Mouse (Mus musculus): Measurements from ENCODE around the gene Bdh1.
"Not testable (repeated sequence)": the region's sequence is repeated elsewhere in the genome, so short reads cannot be mapped to it uniquely, and the experiment has no call there.

Bdh1 gene

GRCm38 (mm10) chr16:31422000-31422399, at the start of gene Bdh1:
TSS of gene Bdh1 (plus strand) at chr16:31422280.
- DNase-seq (ENCODE audit: inconsistent age in 2 of 2, low spot score in 1 of 2) = no peak

GRCm38 (mm10) chr16:31372316-31372715, 49.8 kb upstream of the Bdh1 start:
- not testable (repeated sequence) for DNase-seq (ENCODE audit: inconsistent age in 2 of 2, low spot score in 1 of 2)

GRCm38 (mm10) chr16:31375877-31376582, 46.0 kb upstream of the Bdh1 start:
- DNase-seq (ENCODE audit: inconsistent age in 2 of 2, low spot score in 1 of 2) = not testable (repeated sequence)

- DNase-seq (ENCODE audit: inconsistent age in 2 of 2, low spot score in 1 of 2) = not testable (repeated sequence)
Observed at GRCm38 (mm10) chr16:31388269-31388668, 33.8 kb upstream of the Bdh1 start.

- no peak for DNase-seq (ENCODE audit: inconsistent age in 2 of 2, low spot score in 1 of 2)
Observed at GRCm38 (mm10) chr16:31399231-31399630, 22.8 kb upstream of the Bdh1 start.

GRCm38 (mm10) chr16:31400908-31401692, 21.0 kb upstream of the Bdh1 start:
- no peak for DNase-seq (ENCODE audit: inconsistent age in 2 of 2, low spot score in 1 of 2)

GRCm38 (mm10) chr16:31402096-31402495, 20.0 kb upstream of the Bdh1 start:
- no peak for DNase-seq (ENCODE audit: inconsistent age in 2 of 2, low spot score in 1 of 2)

GRCm38 (mm10) chr16:31403971-31404370, 18.1 kb upstream of the Bdh1 start:
- DNase-seq (ENCODE audit: inconsistent age in 2 of 2, low spot score in 1 of 2) = no peak

- no peak for DNase-seq (ENCODE audit: inconsistent age in 2 of 2, low spot score in 1 of 2)
Observed at GRCm38 (mm10) chr16:31405040-31405439, 17.0 kb upstream of the Bdh1 start.

- no peak for DNase-seq (ENCODE audit: inconsistent age in 2 of 2, low spot score in 1 of 2)
Observed at GRCm38 (mm10) chr16:31407872-31408271, 14.2 kb upstream of the Bdh1 start.

- DNase-seq (ENCODE audit: inconsistent age in 2 of 2, low spot score in 1 of 2) = no peak
Observed at GRCm38 (mm10) chr16:31410969-31411368, 11.1 kb upstream of the Bdh1 start.

GRCm38 (mm10) chr16:31412321-31412720, 9.8 kb upstream of the Bdh1 start:
- peak in 1 of 2 experiments; percentile 52 for DNase-seq (ENCODE audit: inconsistent age in 2 of 2, low spot score in 1 of 2)

- DNase-seq (ENCODE audit: inconsistent age in 2 of 2, low spot score in 1 of 2) = no peak
Observed at GRCm38 (mm10) chr16:31413777-31414176, 8.3 kb upstream of the Bdh1 start.

GRCm38 (mm10) chr16:31415885-31416450, 6.1 kb upstream of the Bdh1 start:
- no peak for DNase-seq (ENCODE audit: inconsistent age in 2 of 2, low spot score in 1 of 2)

GRCm38 (mm10) chr16:31418704-31419103, 3.4 kb upstream of the Bdh1 start:
- no peak for DNase-seq (ENCODE audit: inconsistent age in 2 of 2, low spot score in 1 of 2)

- DNase-seq (ENCODE audit: inconsistent age in 2 of 2, low spot score in 1 of 2) = no peak
Observed at GRCm38 (mm10) chr16:31419457-31419856, 2.6 kb upstream of the Bdh1 start.

GRCm38 (mm10) chr16:31422722-31423121, 642 bp downstream of the Bdh1 start:
- DNase-seq (ENCODE audit: inconsistent age in 2 of 2, low spot score in 1 of 2) = no peak

GRCm38 (mm10) chr16:31423368-31423767, 1.3 kb downstream of the Bdh1 start:
- no peak for DNase-seq (ENCODE audit: inconsistent age in 2 of 2, low spot score in 1 of 2)

- DNase-seq (ENCODE audit: inconsistent age in 2 of 2, low spot score in 1 of 2) = no peak
Observed at GRCm38 (mm10) chr16:31424416-31425187, 2.5 kb downstream of the Bdh1 start.

- peak; percentile 62 to 90 for DNase-seq (ENCODE audit: inconsistent age in 2 of 2, low spot score in 1 of 2)
Observed at GRCm38 (mm10) chr16:31425508-31425907, 3.4 kb downstream of the Bdh1 start.

GRCm38 (mm10) chr16:31426496-31427126, 4.5 kb downstream of the Bdh1 start:
- peak in 1 of 2 experiments; percentile 24 for DNase-seq (ENCODE audit: inconsistent age in 2 of 2, low spot score in 1 of 2)

All from adrenal gland, adult (tissue).